Mouse (Mus musculus): ENCODE measurements around the gene Slc10a1.
"Not testable (repeated sequence)": the region's sequence is repeated elsewhere in the genome, so short reads cannot be mapped to it uniquely, and the experiment has no call there.

Gene Slc10a1

GRCm38 (mm10) chr12:80966059-80966838 lies 2.3 kb downstream of the Slc10a1 start:
- no peak for DNase-seq (ENCODE audit: low spot score)

- no peak for DNase-seq (ENCODE audit: low spot score)
These were observed 5.9 kb downstream of the Slc10a1 start for GRCm38 (mm10) chr12:80962566-80962965.

- DNase-seq (ENCODE audit: low spot score), result no peak
These were observed 10.5 kb downstream of the Slc10a1 start for GRCm38 (mm10) chr12:80957961-80958360.

GRCm38 (mm10) chr12:80956039-80956438 lies 12.5 kb downstream of the Slc10a1 start:
- DNase-seq (ENCODE audit: low spot score), result no peak

- no peak for DNase-seq (ENCODE audit: low spot score)
These were observed 16.0 kb downstream of the Slc10a1 start for GRCm38 (mm10) chr12:80952526-80952925.

- DNase-seq (ENCODE audit: low spot score), result no peak
These were observed 16.8 kb downstream of the Slc10a1 start for GRCm38 (mm10) chr12:80951640-80952219.

GRCm38 (mm10) chr12:80949603-80950002 lies 18.9 kb downstream of the Slc10a1 start:
- not testable (repeated sequence) for DNase-seq (ENCODE audit: low spot score)

GRCm38 (mm10) chr12:80948202-80948601 lies 20.3 kb downstream of the Slc10a1 start:
- no peak for DNase-seq (ENCODE audit: low spot score)

GRCm38 (mm10) chr12:80945996-80946355 lies 22.5 kb downstream of the Slc10a1 start:
- peak; percentile 83 for DNase-seq (ENCODE audit: low spot score)

- DNase-seq (ENCODE audit: low spot score), result peak; percentile 96
These were observed 23.0 kb downstream of the Slc10a1 start, which contains the start of gene Srsf5 for GRCm38 (mm10) chr12:80945334-80945995. Gene Srsf5 (plus strand): TSS chr12:80945504.

GRCm38 (mm10) chr12:80944963-80945333 lies 23.6 kb downstream of the Slc10a1 start:
- not testable (repeated sequence) for DNase-seq (ENCODE audit: low spot score)

GRCm38 (mm10) chr12:80944204-80944603 lies 24.3 kb downstream of the Slc10a1 start:
- DNase-seq (ENCODE audit: low spot score), result no peak

- DNase-seq (ENCODE audit: low spot score), result no peak
These were observed 25.1 kb downstream of the Slc10a1 start for GRCm38 (mm10) chr12:80943395-80943794.

GRCm38 (mm10) chr12:80941886-80942285 lies 26.6 kb downstream of the Slc10a1 start:
- DNase-seq (ENCODE audit: low spot score), result no peak

GRCm38 (mm10) chr12:80939165-80939564 lies 29.3 kb downstream of the Slc10a1 start:
- DNase-seq (ENCODE audit: low spot score), result no peak

GRCm38 (mm10) chr12:80938642-80939041 lies 29.9 kb downstream of the Slc10a1 start:
- DNase-seq (ENCODE audit: low spot score), result peak; percentile 33

- no peak for DNase-seq (ENCODE audit: low spot score)
These were observed 31.0 kb downstream of the Slc10a1 start for GRCm38 (mm10) chr12:80937331-80938029.

GRCm38 (mm10) chr12:80936751-80937150 lies 31.8 kb downstream of the Slc10a1 start:
- DNase-seq (ENCODE audit: low spot score), result no peak

- DNase-seq (ENCODE audit: low spot score), result no peak
These were observed 35.6 kb downstream of the Slc10a1 start for GRCm38 (mm10) chr12:80932865-80933264.

GRCm38 (mm10) chr12:80931402-80932140 lies 36.9 kb downstream of the Slc10a1 start:
- no peak for DNase-seq (ENCODE audit: low spot score)

- no peak for DNase-seq (ENCODE audit: low spot score)
These were observed 38.4 kb downstream of the Slc10a1 start for GRCm38 (mm10) chr12:80930141-80930540.

GRCm38 (mm10) chr12:80928881-80929280 lies 39.6 kb downstream of the Slc10a1 start:
- no peak for DNase-seq (ENCODE audit: low spot score)
